Mouse (Mus musculus) c-Kit-negative CD71-positive TER-119-positive erythroid progenitor cells, embryonic 14.5 days (primary cell): ENCODE results near the gene Rpia.

ENCODE experiments used
- DNase-seq: peaks from one replicate; pipeline ENCODE4 v3.0.0-alpha.2; 2013; ENCODE audit warnings: low read depth, low spot score

The Rpia gene

DNA sequence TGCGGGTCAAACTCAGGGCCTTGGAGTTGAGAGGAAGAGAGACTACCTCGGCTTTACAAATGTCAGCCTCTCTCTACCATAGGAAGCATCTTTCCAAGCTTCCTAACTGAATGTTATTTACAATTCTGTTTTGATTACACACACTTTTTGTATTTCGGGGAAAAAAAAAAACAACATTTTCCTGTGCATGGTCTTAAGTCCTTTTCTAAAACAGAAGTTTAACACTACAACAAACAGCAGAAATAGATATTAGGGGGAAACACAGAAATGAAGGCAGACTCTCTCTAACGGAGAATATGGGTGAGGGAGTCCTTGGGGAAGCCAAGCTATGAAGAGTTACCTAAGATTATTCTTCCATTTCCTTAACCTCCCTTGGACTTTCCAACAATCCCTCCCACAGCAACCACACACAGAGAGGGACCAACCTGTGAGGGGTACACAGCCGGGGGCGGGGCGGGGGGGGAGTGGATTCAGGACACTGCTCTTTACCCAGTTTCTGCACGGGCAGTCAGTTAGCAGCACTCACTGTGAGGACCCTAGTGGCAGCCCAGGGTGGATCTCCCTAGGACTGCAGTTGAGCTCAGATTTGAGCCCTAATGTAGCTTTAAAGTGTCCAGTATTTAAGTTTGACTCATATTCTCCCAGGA, 40.7 kb downstream of the Rpia start:
- no peak for DNase-seq

DNA sequence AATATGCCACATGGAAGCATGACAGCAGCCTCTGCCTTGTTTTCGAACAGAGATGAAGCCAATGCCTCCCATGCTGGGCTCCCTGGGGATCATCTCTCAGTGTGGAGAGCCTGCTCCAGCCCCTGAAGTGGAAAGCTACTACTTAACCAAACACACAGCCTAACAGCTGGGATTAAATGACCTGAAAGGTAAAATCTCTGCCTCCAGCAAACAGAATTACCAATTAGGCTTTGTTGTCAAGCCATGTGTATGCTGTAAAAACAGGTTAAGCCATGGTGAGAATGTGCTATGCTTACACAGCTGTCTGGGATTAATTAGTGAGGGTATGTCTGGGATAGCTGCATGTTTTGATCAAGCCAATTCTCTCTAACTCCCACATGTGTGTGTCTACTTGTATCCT, 42.3 kb downstream of the Rpia start:
- DNase-seq, result no peak

DNA sequence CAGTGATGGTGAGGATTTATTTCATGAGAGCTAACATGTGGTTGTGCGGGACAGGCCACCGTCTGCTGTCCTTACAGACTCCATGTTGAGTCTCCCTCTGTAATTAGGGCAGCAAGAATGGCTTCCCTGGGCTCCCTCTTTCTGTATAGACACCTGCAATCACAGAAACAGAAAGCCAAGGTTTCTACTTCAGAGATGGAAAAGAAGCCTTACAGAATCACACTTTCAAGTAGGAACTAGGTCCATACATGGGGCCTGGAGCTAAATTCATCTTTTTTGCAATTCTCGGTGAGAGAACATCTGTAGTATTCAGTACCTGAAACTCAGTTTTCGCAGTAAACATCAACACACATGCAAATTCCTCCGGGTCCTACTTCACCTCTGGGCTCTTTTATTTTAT, 44.3 kb downstream of the Rpia start:
- DNase-seq, result no peak

DNA sequence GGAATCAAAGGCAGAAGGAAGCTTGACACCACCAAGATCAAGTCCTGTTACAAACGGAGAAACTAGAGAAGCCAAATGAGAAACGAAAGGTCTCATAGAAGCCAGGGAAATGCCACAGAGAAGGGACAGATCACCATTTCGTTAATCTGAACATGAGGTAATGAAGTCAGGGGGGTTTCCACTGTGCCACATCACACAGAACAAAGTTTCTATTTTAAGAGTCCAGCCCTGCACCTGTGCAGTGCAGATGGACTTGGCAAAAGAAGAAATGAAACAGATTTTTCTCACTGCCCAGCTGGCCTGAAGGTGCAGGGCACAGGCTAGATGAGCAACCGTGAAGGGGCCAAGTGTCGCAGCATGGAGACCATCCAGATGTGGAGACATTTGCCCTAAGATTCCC, 48.1 kb downstream of the Rpia start:
- DNase-seq, result no peak

DNA sequence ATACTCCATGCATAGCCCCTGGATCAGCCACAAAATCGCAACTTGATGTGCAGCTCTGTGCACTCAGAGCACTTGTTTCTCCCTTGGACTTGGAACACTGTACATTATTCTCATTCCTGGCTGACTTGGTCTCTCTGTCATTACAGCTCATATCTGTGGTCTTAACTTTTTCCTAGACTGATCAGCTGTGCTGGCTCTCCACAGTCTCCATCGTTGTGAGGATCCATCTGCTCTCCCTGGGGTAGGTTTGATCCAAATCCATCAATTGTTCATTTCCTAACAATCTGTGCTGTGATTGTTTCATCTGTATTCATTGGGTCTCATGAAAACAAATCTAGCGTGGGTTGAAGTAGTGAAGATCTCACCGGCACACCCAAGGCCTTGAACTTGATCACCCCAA, 49.2 kb downstream of the Rpia start:
- no peak for DNase-seq

DNA sequence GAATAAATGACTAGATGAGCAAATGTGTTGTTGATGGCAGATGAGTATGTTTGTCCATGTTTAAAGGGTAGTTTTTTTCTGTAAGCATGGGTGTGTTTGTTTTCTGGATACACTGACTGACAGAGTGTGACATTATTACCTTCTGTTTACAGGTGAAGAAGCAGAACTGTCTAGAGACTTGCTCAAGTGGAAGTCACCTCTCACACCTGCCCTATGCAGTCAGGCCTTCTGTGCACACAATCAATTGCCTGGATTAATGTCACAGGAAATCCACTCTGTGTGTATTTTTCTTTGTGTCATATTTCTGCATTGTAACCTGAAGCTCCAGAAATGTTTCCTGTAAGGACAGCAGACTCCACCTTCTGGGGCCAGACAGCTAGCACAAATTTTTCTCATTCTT, 51.5 kb downstream of the Rpia start:
- DNase-seq, result no peak

DNA sequence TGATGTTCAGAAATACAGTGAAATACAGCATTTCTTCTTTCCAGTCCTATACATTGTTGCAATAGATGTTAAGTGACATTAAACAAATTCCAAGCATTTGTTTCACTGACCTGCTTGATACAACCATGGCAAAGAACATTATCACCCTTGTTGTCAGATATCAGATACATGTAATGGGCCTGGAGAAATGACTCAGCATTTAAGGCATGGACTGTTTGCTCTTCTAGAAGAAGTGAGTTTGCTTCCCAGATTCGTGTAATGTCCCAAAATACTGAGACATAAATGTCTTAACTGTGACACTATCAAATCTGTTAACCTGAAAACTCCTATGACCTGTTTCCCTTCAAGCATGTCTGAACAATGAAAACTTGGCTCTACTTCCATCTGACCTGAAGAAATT, 52.6 kb downstream of the Rpia start:
- DNase-seq, result no peak

DNA sequence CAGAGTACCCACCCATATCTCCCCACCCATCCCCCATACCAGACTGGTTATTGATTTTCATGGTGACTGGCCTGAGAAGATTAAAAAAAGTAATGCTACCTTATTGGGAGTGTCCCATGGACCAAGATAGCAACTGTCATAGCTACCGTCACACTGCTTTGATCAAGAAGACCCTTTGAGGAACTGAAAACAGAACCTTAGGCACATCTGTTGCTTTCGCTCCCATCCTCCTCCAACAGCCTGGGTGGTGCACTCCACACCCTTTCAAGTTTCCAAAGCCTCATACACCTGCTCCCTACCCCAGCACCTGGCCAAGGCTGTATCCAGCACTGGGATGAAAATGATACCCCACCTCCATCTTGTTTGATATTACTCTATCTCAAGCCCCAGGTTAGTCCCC, 56.5 kb downstream of the Rpia start:
- DNase-seq, result no peak

DNA sequence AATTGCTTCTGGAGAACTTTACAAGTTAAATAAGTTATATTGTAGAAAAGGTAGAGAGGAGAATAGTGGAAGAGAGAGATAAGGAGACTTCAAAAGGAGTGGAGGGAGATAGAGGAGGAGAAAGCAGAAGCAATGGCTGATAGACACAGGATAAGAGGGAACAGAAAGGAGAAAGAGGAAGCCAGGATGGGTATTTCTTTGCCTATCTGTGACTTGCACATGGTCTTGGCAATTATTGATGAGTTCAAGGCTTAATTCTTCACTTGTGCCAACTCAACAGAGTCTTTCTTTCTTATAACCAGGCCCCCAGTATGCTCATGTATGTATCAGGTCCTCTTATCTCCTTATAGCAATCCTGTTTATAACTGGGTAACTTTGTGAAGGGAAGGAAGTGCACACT, 61.2 kb downstream of the Rpia start:
- DNase-seq, result no peak

DNA sequence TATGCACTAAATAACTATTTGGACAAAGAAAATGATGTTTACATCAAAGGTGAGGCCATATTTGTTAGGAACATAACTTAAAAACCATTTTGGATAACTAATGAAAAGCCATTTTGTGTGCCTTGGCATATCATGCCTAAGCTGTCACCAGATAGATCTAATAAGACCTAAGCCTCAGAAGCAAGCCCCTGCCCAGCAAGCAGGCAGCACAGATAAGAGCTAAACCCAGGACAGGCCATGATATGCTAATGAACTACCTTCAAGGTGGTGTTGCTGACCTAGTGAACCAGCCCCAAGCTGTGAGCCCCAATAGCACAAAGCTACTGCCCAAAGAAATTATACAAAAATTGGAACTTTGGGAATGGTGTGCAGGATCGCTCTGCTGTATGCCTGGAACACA, 62.9 kb downstream of the Rpia start:
- DNase-seq, result no peak

DNA sequence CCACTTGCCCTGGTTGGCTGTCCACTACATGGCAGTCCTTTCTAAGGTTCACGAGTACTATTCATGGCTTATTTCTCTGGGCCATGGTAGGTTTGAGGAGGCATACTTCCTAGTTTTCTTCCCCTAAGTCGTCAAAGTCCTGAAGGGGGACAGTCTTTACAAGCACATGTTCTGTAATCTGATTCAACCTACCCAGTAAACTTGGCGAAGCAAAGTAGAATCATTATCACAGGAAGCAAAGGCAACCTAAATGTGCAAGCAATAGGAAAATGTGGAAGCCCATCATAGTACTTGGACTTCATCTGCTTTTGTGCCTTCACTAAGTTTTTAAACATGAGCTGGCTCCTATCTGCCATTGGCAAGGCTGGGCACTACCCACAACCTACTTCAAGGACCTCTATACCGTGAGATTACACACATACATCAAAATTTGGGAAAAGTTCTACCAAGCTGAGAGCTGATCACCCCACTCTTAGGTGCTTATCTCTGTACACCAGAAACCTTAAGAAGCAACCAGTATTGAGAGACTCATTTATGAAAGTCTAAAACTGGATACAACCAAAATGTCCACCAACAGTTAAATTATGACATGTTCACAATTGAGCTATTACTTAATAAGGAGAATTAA, 64.8 kb downstream of the Rpia start:
- DNase-seq, result no peak

DNA sequence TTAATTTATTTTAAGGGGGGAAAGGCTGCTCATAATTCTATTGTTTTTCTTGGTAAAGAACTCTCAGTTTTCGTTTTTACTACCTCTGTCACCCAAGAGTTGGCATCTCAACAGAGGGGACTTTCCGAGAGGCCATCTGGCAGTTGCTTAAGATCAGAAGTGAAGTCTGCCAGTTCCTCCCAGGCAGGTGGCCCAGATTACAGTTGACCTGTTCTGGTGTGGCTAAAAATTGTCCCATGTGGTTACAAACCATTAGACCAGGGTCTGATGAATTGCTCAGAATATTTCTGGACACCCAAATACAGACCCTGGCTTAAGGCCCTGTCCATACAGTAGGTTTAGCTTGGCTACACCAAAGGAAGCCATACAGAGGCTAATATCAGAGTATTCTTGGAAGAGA, 66.4 kb downstream of the Rpia start:
- no peak for DNase-seq

DNA sequence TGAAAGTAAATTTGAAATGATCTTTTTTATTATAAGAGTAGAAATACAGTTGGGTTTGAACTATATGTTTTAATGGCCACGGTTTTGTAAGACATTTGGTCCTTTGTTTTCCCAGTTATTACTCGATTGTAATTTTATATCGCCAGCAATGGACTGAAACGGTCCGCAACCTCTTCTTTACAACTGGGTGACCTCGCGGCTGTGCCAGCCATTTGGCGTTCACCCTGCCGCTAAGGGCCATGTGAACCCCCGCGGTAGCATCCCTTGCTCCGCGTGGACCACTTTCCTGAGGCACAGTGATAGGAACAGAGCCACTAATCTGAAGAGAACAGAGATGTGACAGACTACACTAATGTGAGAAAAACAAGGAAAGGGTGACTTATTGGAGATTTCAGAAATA, 67.3 kb downstream of the Rpia start:
- DNase-seq, result no peak

DNA sequence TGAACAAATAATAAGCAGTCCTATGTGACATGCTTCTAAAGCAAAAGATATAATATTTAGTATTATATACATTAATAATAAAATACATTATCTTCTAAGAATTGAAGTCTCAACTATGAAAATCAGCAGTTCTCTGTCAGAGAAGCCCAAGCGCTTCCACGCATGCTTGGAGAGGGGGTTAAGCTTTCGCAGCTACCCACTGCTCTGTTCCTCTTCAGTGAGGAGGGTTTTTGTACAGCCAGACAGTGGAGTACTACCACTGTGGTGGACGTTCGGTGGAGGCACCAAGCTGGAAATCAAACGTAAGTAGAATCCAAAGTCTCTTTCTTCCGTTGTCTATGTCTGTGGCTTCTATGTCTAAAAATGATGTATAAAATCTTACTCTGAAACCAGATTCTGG, 69.7 kb downstream of the Rpia start:
- no peak for DNase-seq

DNA sequence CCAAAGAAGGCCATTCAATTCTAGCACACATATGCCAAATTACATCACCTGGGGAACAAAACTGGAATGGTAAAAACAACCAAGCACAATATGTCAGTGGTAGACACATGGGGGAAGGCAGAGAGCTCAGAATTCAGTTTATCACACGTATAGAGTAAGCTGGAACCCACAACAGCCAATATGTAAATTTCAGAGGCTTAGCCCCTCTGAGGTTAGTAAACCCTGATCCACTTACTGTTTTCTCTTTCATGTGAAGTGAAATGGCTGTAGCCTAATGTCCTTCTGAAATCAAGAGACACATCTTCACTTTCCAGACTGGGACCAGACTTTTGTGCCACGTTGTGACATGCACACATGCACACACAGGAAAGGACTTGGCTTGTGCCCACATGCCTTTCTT, 73.3 kb downstream of the Rpia start:
- no peak for DNase-seq

DNA sequence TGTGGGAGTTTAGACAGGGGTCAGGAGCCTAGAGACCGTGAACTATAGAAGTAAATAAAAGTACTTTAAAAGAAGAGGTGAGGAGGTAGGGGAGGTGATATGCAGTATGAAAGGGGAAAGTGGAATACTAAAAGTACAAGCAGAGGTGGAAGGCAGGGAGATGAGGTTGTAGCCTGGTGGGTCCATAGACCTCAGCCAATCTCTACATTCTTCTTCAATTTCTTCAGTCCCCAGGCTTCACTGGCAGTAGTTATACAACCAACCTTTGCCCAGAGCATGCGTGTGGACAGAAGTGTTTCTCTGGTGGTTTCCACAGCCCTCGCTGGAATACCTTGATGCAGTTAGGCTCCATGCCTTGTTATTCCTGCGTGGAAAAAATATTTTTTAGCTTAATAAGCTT, 73.9 kb downstream of the Rpia start:
- DNase-seq, result no peak

DNA sequence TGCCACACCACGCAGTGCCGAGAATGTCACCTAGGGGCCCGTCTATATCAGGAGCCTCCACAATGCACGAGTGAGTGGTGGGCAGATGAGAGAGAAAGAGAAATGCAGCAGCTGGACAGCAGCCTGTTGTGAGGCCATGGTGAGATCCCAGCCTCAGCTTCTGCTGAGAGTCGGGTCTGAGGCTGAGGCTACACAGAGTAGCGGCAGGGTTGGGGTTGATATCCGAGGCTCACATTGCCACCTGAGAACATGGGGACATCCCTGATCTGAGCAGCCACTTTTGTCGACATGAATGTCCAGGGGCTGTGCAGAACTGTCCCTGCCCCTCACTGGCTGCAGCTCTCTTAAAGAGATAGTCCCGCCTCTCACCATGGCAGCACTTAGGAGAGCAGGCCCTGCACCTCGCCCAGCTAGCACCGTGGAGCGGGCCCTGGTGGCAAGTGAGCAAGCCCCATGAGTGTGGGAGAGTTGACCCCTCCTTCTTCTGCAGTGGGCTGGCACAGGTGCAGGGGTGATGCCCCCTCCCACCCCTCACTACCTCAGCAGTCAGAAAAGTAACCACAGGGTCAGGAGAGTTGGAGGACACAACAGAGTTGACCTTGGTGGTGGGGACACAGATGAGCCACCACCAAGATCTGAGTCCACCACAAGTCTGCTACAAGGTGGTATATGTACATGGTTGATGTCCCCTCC, 75.2 kb downstream of the Rpia start:
- no peak for DNase-seq
